Mouse (Mus musculus) left cerebral cortex, adult 18-20 months (tissue): Measurements from ENCODE around the gene Slc9a1. TPM values are rescaled to one million over a fixed set of nuclear protein-coding genes. Genes with fewer than 3 reads are reported as not detected.

Experiments used
- DNase-seq, 2 experiments: peaks; one replicate each; pipeline ENCODE4 v3.0.0; 2021 to 2022; ENCODE audit warnings: low spot score in 2 of 2, mixed read lengths in 1 of 2
- total RNA-seq, 2 experiments: library from RNA; stranded (reverse); gene quantifications; 2 replicates each; pipeline ENCODE4 v1.2.3; 2021

Slc9a1 gene
- total RNA-seq, 2 experiments from 2014 or later = 46.3 to 47.9 TPM

GRCm38 (mm10) chr4:133432560-133433171 is 63.2 kb downstream of the Slc9a1 start:
- peak in 1 of 2 experiments; percentile 56 for DNase-seq

DNA sequence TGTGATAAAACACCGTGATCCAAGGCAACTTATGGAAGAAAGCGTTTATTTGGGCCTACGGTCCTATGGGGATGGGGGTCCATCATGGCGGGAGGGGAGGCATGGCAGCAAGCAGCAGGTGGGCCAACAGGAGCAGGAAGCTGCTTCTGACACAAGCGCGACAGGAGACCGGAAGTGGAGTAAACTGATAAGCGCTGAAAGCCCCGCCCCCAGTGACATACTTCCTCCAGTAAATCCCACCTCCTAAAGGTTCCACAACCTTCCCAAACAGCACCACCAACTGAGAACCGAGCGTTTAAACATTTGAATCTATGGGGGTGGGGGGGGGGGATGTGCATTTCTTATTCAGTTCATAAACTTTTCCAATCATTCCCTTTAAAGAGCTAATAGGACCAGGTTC is 66.4 kb downstream of the Slc9a1 start:
- no peak for DNase-seq

DNA sequence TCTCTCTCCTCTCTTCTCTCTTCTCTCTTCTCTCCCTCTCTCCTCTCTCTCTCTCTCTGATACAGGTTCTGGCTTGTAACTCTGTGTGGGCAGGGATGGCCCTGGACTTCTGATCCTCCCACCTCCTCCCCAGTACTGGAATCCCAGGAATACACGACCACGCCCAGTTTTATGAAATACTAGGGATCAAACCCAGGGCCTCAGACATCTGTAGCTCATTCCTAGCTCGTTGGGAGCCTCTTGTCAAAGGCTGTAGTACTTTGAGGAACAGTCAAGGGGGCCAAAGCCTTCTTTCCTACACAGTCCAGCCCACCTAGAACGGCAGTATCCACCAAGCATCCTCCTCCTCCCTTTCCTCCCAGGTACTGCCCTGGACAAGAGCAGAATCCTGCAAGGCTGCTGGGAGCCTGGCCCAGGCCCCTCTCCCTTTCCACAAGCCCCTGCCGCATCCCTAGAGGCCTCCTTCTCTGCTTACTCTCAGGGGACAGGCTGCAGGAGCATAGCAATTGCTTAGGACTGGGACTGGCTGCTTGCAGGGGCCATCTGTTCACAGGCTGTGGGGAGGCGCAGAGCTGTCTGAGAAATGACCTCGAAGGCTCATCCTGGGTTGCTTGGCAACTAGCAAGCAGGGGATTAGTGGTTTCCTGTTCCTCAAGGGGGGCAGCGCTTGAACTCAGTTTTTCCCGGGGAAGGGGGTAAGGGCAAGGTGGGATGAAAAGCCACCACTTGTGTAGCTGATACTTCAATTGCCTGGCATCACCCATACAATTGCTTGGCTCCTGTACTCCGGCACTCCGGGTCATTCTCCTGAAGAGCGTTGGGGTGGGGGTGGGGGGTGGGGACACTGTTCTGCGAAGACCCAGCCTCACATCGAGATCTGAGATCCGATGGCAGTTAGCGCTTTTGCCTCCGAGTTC is 70.2 kb downstream of the Slc9a1 start:
- DNase-seq = no peak

GRCm38 (mm10) chr4:133440377-133440795 is 70.9 kb downstream of the Slc9a1 start:
- no peak for DNase-seq

DNA sequence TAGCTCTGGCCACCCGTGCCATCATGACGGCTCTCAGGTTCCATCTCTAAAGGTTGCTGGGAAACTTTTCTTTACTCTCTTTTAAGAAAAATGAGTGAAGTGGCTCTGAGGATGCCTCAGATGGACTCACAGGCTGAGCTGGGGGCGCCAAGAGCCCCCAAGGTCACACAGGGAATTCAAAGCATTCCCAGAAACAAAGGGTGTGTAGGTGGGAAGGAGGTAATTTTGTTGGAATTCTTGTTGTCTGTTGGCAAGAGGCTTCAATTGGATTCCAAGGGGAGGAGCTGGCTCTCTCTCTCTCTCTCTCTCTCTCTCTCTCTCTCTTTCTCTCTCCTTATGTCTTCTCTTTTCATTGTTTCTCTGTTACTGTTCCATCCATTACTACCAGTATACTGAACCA is 72.7 kb downstream of the Slc9a1 start:
- DNase-seq = no peak

DNA sequence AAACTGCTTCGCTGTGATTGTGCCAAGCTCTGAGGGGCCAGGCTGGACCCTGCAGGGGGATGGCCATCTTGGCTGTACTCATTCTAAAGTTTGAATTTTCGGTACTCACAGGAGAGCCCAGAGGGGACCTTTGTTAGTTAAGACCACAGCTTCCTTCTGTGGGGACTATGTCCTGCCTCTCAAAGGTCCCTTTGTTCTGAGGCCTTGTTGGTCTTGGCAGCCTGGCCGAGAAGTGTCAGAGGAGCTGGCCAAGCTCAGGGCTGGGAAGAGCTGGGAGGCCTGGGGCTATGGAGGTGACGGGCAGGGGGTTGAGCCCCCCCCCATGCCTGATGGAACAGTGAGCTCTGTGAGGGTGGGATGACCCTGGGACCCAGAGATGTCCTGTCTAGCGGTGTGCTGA is 73.6 kb downstream of the Slc9a1 start:
- no peak for DNase-seq

DNA sequence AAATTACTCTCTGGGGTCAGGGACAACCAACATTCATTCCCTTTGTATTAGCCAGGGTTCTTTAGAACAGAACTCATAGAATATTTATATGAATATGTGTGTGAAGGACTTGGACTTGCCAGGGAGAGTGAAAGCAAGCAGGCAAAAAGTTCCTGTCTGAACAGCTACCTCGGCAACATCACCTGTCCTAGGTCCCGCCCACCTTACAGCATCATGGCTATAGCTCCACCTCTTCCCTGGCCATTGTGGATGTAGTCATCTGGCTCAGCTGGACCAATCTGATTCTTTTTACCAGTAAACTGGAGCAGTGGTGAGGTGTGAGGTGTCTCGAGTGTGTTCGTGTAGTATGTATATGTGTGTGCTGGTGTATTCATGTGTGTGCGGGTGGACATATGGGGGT is 76.2 kb downstream of the Slc9a1 start:
- no peak for DNase-seq

- DNase-seq = no peak
These were observed 77.9 kb downstream of the Slc9a1 start for GRCm38 (mm10) chr4:133447366-133447765.

DNA sequence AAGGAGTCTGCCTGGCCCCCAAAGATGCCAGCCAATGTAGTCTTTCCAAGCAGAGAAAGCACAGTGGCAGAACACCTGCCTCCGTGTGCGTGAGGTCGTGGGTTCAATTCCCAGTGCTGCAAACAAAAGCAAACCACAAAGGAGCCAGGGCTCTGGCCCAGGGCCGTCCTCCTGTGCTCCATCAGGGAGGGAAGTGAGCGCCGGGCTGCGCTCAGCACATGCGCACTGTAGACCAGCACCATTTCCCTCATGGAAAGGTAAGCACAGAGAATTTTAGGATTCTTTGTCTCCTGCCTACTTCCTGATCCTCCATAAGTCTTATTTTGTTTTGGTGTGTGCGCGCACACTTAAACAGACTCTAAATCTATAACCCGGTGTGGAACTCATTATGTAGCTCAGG is 78.5 kb downstream of the Slc9a1 start:
- DNase-seq = no peak

DNA sequence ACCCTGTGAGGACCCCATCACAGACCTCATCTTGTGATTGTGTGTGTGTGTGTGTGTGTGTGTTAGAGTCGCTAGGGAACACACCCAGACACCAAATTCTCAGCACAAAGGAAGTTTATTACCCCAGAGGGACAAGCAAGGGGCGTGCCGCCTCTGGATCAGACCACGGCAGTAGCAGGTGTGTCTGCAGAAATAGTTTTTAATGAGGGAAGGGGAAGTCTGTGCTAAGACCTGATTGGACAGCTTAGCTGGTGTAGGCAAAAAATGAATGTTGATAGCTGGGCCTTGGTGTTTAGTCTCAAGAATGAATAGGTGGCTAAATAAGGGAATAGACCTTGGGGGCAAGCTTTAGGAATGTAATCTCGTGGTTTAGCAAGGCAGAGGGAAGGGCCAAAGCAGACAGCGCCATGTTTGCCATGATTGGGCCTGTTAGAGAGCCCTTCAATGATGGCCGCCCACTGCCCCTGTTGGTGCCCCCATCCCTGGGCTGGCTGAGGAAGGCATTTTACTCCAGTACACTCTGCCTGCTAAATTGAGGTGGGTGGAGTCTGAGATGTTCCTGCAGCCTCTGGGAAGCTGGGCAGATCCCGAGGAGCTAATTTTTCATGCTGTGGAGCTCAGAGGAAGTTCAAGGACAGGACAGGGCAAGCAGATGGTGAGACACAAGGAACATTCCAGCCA is 79.3 kb downstream of the Slc9a1 start:
- no peak for DNase-seq

DNA sequence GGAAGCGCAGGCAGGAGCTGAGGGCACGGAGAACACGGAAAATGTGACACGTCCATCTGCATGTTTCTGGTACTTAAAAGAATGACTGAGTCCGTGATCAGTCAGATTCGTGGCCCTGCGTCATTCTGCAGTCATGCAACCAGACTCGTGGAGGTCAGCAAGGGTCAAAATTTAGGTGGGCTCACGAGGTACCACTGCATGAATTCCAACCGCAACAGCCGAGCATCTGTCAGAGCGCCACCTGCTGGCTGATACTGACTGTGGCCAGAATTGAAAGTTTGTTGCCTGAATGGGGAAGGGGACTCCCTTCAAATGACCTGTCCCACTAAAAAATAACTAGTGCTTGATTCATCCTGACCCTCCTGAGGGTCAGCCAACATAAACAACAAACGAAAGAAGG is 80.2 kb downstream of the Slc9a1 start:
- peak; percentile 52 to 55 for DNase-seq

DNA sequence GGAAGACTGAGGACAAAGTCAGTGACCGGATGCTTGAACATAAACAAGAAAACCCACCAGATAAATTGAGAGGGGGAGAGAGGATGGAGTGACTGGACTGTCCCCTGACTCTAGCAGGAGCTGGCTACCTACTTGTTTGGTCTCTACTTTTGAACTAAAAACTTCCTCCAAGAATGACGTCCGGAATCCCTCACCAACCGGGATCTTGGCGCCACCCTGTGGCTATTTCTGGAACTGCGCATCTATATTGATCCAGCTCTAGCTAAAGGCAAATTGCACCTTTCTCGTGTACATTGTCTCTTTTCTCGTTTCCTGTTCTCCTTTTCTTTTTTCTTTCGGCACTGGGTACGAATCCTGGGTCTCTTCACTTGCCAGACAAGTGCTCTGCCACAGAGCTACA is 82.0 kb downstream of the Slc9a1 start:
- DNase-seq = peak; percentile 80 to 93

DNA sequence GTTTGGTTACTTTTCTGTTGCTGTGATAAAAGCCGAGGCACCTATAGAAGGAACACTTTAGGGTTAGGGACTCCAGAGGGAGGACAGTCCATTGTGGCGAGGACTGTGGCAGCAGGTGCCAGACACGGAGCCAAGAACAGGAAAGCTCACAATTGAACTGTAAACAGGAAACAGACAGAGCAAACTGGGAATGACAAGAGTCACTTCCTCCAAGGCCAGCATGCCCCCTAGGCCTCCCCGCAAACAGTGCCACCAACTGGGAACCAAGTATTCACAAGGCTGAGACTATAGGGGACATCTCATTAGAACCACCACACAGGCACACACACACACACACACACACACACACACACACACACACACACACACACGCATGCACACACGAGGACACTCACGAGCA is 82.9 kb downstream of the Slc9a1 start:
- DNase-seq = no peak

- DNase-seq = no peak
These were observed 88.5 kb downstream of the Slc9a1 start for GRCm38 (mm10) chr4:133458044-133458443.

- DNase-seq = no peak
These were observed 90.5 kb downstream of the Slc9a1 start for GRCm38 (mm10) chr4:133460006-133460405.

GRCm38 (mm10) chr4:133460796-133461325 is 91.4 kb downstream of the Slc9a1 start:
- no peak for DNase-seq

DNA sequence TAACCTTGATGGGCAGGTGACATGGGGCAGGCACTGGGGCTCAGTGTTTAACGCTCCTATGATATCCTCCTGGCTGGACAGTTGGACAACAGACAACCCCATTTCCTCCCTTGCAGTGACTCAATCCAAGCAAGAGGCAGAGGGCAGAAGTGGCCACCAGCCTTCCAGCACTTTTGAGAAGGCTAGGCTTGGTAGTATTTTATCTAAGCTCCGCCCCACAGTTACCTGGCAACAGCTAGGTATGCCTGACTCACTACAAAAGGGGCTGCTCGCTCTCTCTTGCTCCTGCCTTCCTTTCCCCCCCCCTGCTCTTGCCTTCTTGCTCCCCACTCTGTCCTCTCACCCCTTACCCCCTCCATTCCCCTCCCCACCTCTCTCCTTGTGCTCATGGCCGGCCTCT is 91.9 kb downstream of the Slc9a1 start:
- DNase-seq = no peak

DNA sequence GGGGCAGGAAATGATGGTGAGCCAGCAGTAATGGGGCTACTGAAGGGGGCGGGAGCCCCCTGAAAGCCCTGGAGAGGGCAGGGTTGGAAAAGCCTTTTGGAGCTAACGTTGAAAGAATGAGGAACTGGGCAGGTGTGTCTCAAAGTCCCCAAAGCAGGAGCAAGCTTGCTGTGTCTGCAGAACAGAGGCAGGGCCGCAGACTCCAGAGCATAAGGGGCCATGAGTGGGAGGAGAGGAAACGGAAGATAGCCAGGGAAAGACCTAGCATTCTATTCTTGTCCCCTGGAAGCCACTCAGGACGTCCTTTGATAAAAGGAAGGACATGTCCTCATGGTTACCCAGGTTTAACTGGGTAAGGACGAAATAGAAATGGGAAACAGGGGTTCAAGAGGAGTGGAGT is 93.7 kb downstream of the Slc9a1 start:
- DNase-seq = no peak

DNA sequence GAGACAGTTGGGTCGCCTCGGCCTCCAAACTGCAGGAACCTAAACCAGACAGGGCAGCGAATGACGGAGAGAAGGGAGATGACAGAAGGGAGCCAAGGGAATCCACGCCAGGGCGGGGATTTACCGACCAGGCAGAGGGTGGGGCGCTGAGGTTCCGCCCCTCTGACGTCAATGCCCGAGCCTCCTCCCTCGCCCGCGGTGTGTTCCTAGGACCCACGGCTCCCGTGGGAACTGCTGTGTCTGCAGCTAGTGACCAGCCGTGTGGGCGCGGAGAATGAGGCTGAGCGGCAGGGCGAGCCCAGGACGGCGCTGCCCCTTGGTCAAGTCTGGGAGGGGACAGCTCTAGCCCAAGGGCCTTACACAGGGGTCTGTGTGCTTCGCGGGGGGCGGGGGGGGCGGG is 98.6 kb downstream of the Slc9a1 start:
- peak; percentile 78 to 83 for DNase-seq

- DNase-seq = no peak
These were observed 99.6 kb downstream of the Slc9a1 start for GRCm38 (mm10) chr4:133469122-133469521.

DNA sequence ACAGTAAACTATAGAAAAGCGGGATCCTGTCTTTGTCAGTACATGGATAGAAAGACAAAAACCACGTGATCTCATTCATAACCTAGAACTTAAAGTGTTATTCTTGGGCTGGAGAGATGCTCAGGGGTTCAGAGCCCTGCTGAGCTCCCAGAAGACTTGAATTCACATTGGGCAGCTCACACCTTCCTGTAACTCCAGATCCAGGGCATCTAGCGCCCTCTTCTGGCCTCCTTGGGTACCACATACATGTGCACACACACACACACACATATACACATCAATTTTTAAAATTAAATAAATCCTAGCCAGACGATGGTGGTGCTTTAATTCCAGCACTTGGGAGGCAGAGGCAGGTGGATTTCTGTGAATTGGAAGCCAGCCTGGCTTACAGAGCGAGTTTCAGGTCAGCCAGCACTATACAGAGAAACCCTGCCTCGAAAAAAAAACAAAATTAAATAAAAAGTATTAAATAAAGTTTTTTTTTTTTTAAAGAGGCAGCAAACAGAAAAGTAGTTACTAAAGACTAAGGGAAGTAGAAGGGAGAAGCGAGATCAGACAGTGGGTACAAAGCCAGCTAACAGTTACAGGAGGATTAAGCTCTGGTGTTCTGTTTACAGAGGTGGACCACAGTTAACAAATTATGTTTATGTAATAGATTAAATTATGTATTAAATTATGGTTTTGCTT is 101.8 kb downstream of the Slc9a1 start:
- no peak for DNase-seq
